12 mouse cellular contexts compared by ENCODE assay signal in genomic region chr11:110165409-110165808, GRCm38 (mm10).
"Had no signal": no experiment of that assay in that cellular context is flagged by ENCODE, and none has a peak within 500 bp of the region (broad histone marks: within the 10 kb centered on the region; RNA-seq: fewer than 3 reads in every experiment).

No protein-coding gene starts in this region.

- DNase-seq: kidney, adult 9 months; kidney, postnatal 10 days; kidney, postnatal 4 days; lung, adult 2 months; lung, postnatal 10 days; midbrain, embryonic 14.5 days; right cerebral cortex, postnatal 14 days; thymus, postnatal 4 days had no signal

- H3K36me3 ChIP-seq: limb, embryonic 12.5 days; neural tube, embryonic 12.5 days had no signal

- H3K4me2 ChIP-seq: limb, embryonic 12.5 days; neural tube, embryonic 12.5 days had no signal

- H3K9ac ChIP-seq: limb, embryonic 12.5 days; liver, embryonic 14.5 days; neural tube, embryonic 12.5 days had no signal

- H3K27me3 ChIP-seq: limb, embryonic 12.5 days; neural tube, embryonic 12.5 days had no signal

- H3K9me3 ChIP-seq: limb, embryonic 12.5 days; neural tube, embryonic 12.5 days had no signal

- H3K27ac ChIP-seq: limb, embryonic 12.5 days; liver, embryonic 14.5 days; neural tube, embryonic 12.5 days had no signal

- H3K4me1 ChIP-seq: neural tube, embryonic 12.5 days had no signal

- H3K4me3 ChIP-seq: layer of hippocampus, adult 2 months; limb, embryonic 12.5 days; neural tube, embryonic 12.5 days had no signal
